Mouse (Mus musculus) G1E-ER4 (cell line): ENCODE data around the gene Bscl2. TPM values are rescaled to one million over a fixed set of nuclear protein-coding genes. Genes with fewer than 3 reads are reported as not detected.

Source experiments
- GATA1 ChIP-seq: IDR thresholded peaks from one replicate; pipeline ENCODE4 v1.8.0; 2012; ENCODE audit warnings: low read length, inconsistent platforms
- polyA plus RNA-seq: library from polyadenylated mRNA; stranded (reverse); fragments of >175 nt; gene quantifications from 2 replicates; pipeline ENCODE4 v1.2.3, GENCODE M21; 2012

Bscl2 gene
- polyA plus RNA-seq, 1 experiment, result 9.4 TPM

- TF ChIP-seq GATA1, result no peak
Observed at GRCm38 (mm10) chr19:8850402-8850901, 13.2 kb downstream of the Bscl2 start, which contains the start of gene Lrrn4cl. Lrrn4cl (plus strand) TSS chr19:8850768.

- no peak for TF ChIP-seq GATA1
Observed at GRCm38 (mm10) chr19:8851639-8852038, 14.4 kb downstream of the Bscl2 start.

GRCm38 (mm10) chr19:8852236-8852928, 15.1 kb downstream of the Bscl2 start:
- no peak for TF ChIP-seq GATA1

GRCm38 (mm10) chr19:8853117-8853516, 15.8 kb downstream of the Bscl2 start:
- no peak for TF ChIP-seq GATA1

GRCm38 (mm10) chr19:8857689-8858088, 20.4 kb downstream of the Bscl2 start:
- TF ChIP-seq GATA1, result no peak

- TF ChIP-seq GATA1, result no peak
Observed at GRCm38 (mm10) chr19:8859018-8859417, 21.8 kb downstream of the Bscl2 start.

GRCm38 (mm10) chr19:8864265-8864664, 27.0 kb downstream of the Bscl2 start:
- no peak for TF ChIP-seq GATA1

GRCm38 (mm10) chr19:8870838-8871237, 33.6 kb downstream of the Bscl2 start:
- TF ChIP-seq GATA1, result no peak

- no peak for TF ChIP-seq GATA1
Observed at GRCm38 (mm10) chr19:8871267-8872186, 34.3 kb downstream of the Bscl2 start, which contains the start of gene Ubxn1. Ubxn1 (plus strand) TSS chr19:8871496.

- TF ChIP-seq GATA1, result no peak
Observed at GRCm38 (mm10) chr19:8872266-8872840, 35.1 kb downstream of the Bscl2 start.

GRCm38 (mm10) chr19:8875031-8875430, 37.8 kb downstream of the Bscl2 start:
- no peak for TF ChIP-seq GATA1

GRCm38 (mm10) chr19:8880311-8881033, 43.2 kb downstream of the Bscl2 start, which contains the start of gene Uqcc3:
Uqcc3 (minus strand) TSS chr19:8880923.
- no peak for TF ChIP-seq GATA1

- no peak for TF ChIP-seq GATA1
Observed at GRCm38 (mm10) chr19:8881034-8881392, 43.7 kb downstream of the Bscl2 start.

- TF ChIP-seq GATA1, result no peak
Observed at GRCm38 (mm10) chr19:8883616-8884015, 46.3 kb downstream of the Bscl2 start, which contains the start of the genes Lbhd1 and Gm49403. Lbhd1 (plus strand) TSS chr19:8883732. Gm49403 (plus strand) TSS chr19:8883930.
